Mouse (Mus musculus) urinary bladder, postnatal 36 days (tissue): ENCODE data around the gene Lepr.
"Not testable (repeated sequence)": the region's sequence is repeated elsewhere in the genome, so short reads cannot be mapped to it uniquely, and the experiment has no call there.

Experiments used
- DNase-seq, 2 experiments: peaks; one replicate each; pipeline ENCODE4 v3.0.0; 2022; ENCODE audit warnings: low spot score in 2 of 2, mixed read lengths in 1 of 2

Lepr gene

GRCm38 (mm10) chr4:101715805-101716204 is 1.4 kb upstream of the Lepr start:
- DNase-seq = no peak

GRCm38 (mm10) chr4:101718991-101719580 is 1.9 kb downstream of the Lepr start:
- no peak for DNase-seq

GRCm38 (mm10) chr4:101721705-101722104 is 4.5 kb downstream of the Lepr start:
- DNase-seq = no peak

- DNase-seq = no peak
These were observed 24.8 kb downstream of the Lepr start for GRCm38 (mm10) chr4:101741973-101742372.

- DNase-seq = no peak
These were observed 28.3 kb downstream of the Lepr start for GRCm38 (mm10) chr4:101745534-101745933.

GRCm38 (mm10) chr4:101760490-101760889 is 43.3 kb downstream of the Lepr start:
- no peak for DNase-seq

- DNase-seq = not testable (repeated sequence)
These were observed 126.7 kb downstream of the Lepr start, which contains the start of gene B020004J07Rik for GRCm38 (mm10) chr4:101843923-101844322. Gene B020004J07Rik, minus strand, starts transcription at chr4:101844023.

- no peak for DNase-seq
These were observed 133.7 kb downstream of the Lepr start for GRCm38 (mm10) chr4:101850908-101851307.

- no peak for DNase-seq
These were observed 143.7 kb downstream of the Lepr start for GRCm38 (mm10) chr4:101860873-101861272.

- DNase-seq = no peak
These were observed 145.1 kb downstream of the Lepr start for GRCm38 (mm10) chr4:101862289-101862688.
